Mouse (Mus musculus) kidney, embryonic 16.5 days (tissue): ENCODE measurements at regions not wholly inside any gene's neighbourhood (a gene's known extent, or its start where the extent isn't known, plus 50 kb on each side); places are given as distances from the start of the nearest gene placed in this dataset.

Experiments used
- ATAC-seq: fragments of 200-750 bp; cut with Nextera tagmentation; 2 replicates; pipeline ENCODE4 v1.8.0; 2017; ENCODE audit warnings: moderate TSS enrichment; ENCODE audit not compliant: low FRiP score, low TSS enrichment
- H3K27ac ChIP-seq: fragments of 300-500 bp; sonication (generic); 2 replicates; pipeline ENCODE4 v1.5.1; 2014; ENCODE audit warnings: low read length
- H3K27me3 ChIP-seq: fragments of 300-500 bp; sonication (generic); 2 replicates; pipeline ENCODE4 v1.6.1; 2014; ENCODE audit warnings: low read length, control low read depth, mixed read lengths; ENCODE audit not compliant: insufficient read depth
- H3K36me3 ChIP-seq: fragments of 300-500 bp; sonication (generic); 2 replicates; pipeline ENCODE4 v1.6.1; 2014; ENCODE audit warnings: low read length, control low read depth, mixed read lengths; ENCODE audit not compliant: insufficient read depth
- H3K4me1 ChIP-seq: fragments of 300-500 bp; sonication (generic); 2 replicates; pipeline ENCODE4 v1.6.1; 2014; ENCODE audit warnings: low read length, control low read depth, mixed read lengths; ENCODE audit not compliant: insufficient read depth
- H3K4me2 ChIP-seq: fragments of 300-500 bp; sonication (generic); replicated peaks from 2 replicates; pipeline ENCODE4 v1.6.1; 2014; ENCODE audit warnings: low read depth, low read length
- H3K4me3 ChIP-seq: fragments of 300-500 bp; sonication (generic); 2 replicates; pipeline ENCODE4 v1.5.1; 2014; ENCODE audit warnings: mild to moderate bottlenecking, low read length
- H3K9ac ChIP-seq: fragments of 300-500 bp; sonication (generic); replicated peaks from 2 replicates; pipeline ENCODE4 v1.6.1; 2014; ENCODE audit warnings: low read length
- H3K9me3 ChIP-seq: fragments of 300-500 bp; sonication (generic); 2 replicates; pipeline ENCODE4 v1.6.1; 2016; ENCODE audit warnings: low read length, control low read depth
- WGBS: fragments of 180-500 bp; shearing (Covaris S2); extraction: QIAGEN DNeasy Blood & Tissue Kit; methylation state at CpG from one replicate; pipeline ENCODE4 v1.1.7; 2014; 5-methylcytosine and 5-hydroxymethylcytosine counted together

- H3K4me1 ChIP-seq, result peaks cover 11% of the 10 kb centered on the region
- WGBS, result 89% methylated on average over 7 of the region's 7 CpGs
Observed at GRCm38 (mm10) chr1:92325281-92325680, 129.8 kb upstream of the Hdac4 start.

GRCm38 (mm10) chr1:92324091-92324950, 128.8 kb upstream of the Hdac4 start:
- ATAC-seq, result no peak
- Histone ChIP-seq H3K36me3 (no peaks in the 10 kb centered on the region), H3K4me1 (peaks cover 6% of the 10 kb centered on the region), H3K27me3 (no peaks in the 10 kb centered on the region), H3K4me3 (no peak overlapping the region), H3K27ac (no peak overlapping the region), H3K9ac (no peak overlapping the region), H3K4me2 (no peak overlapping the region), H3K9me3 (no peaks in the 10 kb centered on the region)
- WGBS, result 59% methylated on average over 14 of the region's 14 CpGs

More at GRCm38 (mm10) chr1:92325281-92325680, 129.8 kb upstream of the Hdac4 start:
- no peaks in the 10 kb centered on the region for H3K36me3 ChIP-seq
- H3K4me2 ChIP-seq, result no peak overlapping the region
- H3K4me3 ChIP-seq, result no peak overlapping the region
- no peak for ATAC-seq
- H3K27ac ChIP-seq, result no peak overlapping the region
- H3K9me3 ChIP-seq, result no peaks in the 10 kb centered on the region
- no peak overlapping the region for H3K9ac ChIP-seq
- no peaks in the 10 kb centered on the region for H3K27me3 ChIP-seq

GRCm38 (mm10) chr1:92317131-92317530, 121.6 kb upstream of the Hdac4 start:
- 0 out of 2 replicates have a peak, but pooled peaks cover 5% of the 10 kb centered on the region for H3K4me1 ChIP-seq
- H3K27me3 ChIP-seq, result no peaks in the 10 kb centered on the region
- WGBS, result 84% methylated on average over 4 of the region's 4 CpGs
- no peak overlapping the region for H3K27ac ChIP-seq
- H3K9me3 ChIP-seq, result no peaks in the 10 kb centered on the region
- no peak overlapping the region for H3K9ac ChIP-seq
- H3K36me3 ChIP-seq, result no peaks in the 10 kb centered on the region
- ATAC-seq, result no peak
- H3K4me2 ChIP-seq, result no peak overlapping the region
- H3K4me3 ChIP-seq, result no peak overlapping the region

DNA sequence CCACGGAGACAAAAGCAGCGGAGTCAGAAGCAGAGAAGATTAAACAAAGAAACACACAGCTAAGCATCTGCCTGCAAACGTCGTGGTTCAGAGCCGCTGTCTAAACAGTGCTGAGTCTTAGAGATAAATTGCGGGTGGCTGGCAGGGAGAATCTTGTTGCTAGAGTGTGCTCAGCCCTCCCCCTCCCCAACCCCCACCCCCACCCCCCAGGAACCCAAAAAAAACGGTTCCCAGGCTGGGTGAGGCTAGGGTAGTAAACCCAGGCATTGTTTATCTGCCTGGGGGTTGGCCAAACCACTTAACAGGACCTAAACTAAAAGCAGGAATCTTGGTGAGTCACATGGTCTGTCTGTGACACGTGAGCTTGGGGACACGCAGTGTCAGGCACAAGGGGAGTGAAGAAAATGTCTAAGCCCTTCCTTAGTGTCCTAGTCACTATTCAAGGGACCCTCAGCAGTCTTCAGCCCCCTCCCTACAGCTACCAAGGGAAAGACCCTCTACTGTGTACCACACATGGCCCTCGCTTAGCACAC, 120.8 kb upstream of the Hdac4 start:
- H3K27ac ChIP-seq, result no peak overlapping the region
- no peak overlapping the region for H3K4me3 ChIP-seq
- ATAC-seq, result peak; percentile 63; the same call in 1 of the 2 replicates
- no peaks in the 10 kb centered on the region for H3K9me3 ChIP-seq
- H3K27me3 ChIP-seq, result no peaks in the 10 kb centered on the region
- 0 out of 2 replicates have a peak, but pooled peaks cover 5% of the 10 kb centered on the region for H3K4me1 ChIP-seq
- 23% methylated on average over 10 of the region's 10 CpGs for WGBS
- no peak overlapping the region for H3K4me2 ChIP-seq
- no peaks in the 10 kb centered on the region for H3K36me3 ChIP-seq
- no peak overlapping the region for H3K9ac ChIP-seq

DNA sequence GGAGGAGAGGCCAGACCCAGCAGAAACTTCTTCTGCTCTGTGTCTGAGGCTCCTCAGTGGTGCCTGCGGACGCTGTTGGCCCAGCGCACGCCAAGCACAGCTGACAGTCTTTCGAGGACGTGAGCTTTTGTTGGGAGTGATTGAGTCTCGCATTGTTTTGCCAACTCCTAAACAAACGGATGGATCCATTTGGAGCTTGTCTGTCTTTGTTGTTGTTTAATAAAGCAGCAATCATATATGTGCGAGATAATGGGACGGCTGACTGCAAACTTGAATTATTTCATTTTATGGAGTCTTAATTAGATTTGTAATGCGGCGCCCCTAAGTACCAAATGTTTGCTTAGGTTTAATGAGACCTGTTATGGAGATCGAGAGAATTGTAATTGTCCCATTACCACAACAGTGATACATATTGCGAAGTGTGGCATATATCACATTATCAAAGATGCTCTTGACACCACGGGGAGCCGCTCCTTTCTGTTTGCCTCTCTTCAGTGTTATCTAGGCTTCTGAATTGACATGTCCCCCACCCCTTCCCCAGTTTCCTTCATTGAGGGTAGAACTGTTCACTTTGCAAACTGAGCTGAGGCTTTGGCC, 117.6 kb upstream of the Hdac4 start:
- Histone ChIP-seq H3K9ac (no peak overlapping the region), H3K27me3 (no peaks in the 10 kb centered on the region), H3K4me2 (no peak overlapping the region), H3K4me1 (0 out of 2 replicates have a peak, but pooled peaks cover 5% of the 10 kb centered on the region), H3K36me3 (no peaks in the 10 kb centered on the region), H3K4me3 (no peak overlapping the region), H3K27ac (no peak overlapping the region), H3K9me3 (no peaks in the 10 kb centered on the region)
- 79% methylated on average over 16 of the region's 16 CpGs for WGBS
- no peak for ATAC-seq

DNA sequence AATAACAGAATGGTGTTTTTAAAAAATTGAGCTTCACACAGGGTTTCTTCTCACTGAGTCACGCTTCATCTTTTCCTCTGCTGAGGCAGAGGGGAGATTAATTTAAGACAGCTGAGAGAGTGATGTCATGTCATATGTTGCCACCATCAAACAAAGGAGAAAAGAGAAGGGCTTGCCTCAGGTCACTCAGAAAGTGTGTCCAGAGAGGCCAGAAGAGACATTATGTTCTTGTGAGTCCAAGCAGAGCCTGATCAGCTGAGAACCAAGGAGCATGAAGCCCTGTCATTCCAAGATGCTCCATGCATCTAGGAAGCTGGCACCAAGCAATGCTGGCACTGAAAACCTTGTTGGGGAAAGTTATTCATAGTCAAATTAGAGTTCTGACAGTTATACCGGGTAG, 114.4 kb upstream of the Hdac4 start:
- Histone ChIP-seq H3K4me3 (no peak overlapping the region), H3K27ac (no peak overlapping the region), H3K4me1 (no peaks in the 10 kb centered on the region), H3K9ac (no peak overlapping the region), H3K27me3 (no peaks in the 10 kb centered on the region), H3K36me3 (no peaks in the 10 kb centered on the region), H3K4me2 (no peak overlapping the region), H3K9me3 (0 out of 2 replicates have a peak, but pooled peaks cover 5% of the 10 kb centered on the region)
- ATAC-seq, result no peak
- WGBS, result 86% methylated on average over 2 of the region's 2 CpGs

GRCm38 (mm10) chr1:92309381-92309780, 113.9 kb upstream of the Hdac4 start:
- Histone ChIP-seq H3K36me3 (no peaks in the 10 kb centered on the region), H3K4me3 (no peak overlapping the region), H3K4me2 (no peak overlapping the region), H3K4me1 (no peaks in the 10 kb centered on the region), H3K27me3 (no peaks in the 10 kb centered on the region), H3K27ac (no peak overlapping the region), H3K9me3 (0 out of 2 replicates have a peak, but pooled peaks cover 5% of the 10 kb centered on the region), H3K9ac (no peak overlapping the region)
- no peak for ATAC-seq
- 87% methylated on average over 6 of the region's 6 CpGs for WGBS

DNA sequence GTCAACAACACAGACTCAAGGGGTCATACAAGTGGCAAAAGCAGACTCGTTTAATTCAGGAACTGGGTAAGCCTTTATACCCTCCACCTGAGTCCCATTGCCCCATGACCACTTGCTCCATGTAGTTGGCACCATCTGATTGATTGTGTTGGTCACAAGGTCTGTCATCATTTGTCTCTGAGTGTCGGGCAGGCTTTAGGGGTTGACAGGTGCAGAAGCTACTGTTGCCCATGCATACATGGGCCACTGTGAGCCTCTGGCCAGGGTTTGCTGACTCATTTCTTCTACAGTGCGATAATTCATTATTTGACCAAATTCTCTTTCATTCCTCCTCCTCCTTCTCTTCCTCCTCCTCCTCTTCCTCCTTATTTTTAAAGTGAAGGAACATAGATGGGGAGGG, 113.0 kb upstream of the Hdac4 start:
- no peaks in the 10 kb centered on the region for H3K4me1 ChIP-seq
- no peak overlapping the region for H3K9ac ChIP-seq
- no peaks in the 10 kb centered on the region for H3K36me3 ChIP-seq
- 0 out of 2 replicates have a peak, but pooled peaks cover 5% of the 10 kb centered on the region for H3K9me3 ChIP-seq
- ATAC-seq, result no peak
- H3K4me2 ChIP-seq, result no peak overlapping the region
- H3K27ac ChIP-seq, result no peak overlapping the region
- H3K27me3 ChIP-seq, result no peaks in the 10 kb centered on the region
- 75% methylated on average over 3 of the region's 3 CpGs for WGBS
- no peak overlapping the region for H3K4me3 ChIP-seq

DNA sequence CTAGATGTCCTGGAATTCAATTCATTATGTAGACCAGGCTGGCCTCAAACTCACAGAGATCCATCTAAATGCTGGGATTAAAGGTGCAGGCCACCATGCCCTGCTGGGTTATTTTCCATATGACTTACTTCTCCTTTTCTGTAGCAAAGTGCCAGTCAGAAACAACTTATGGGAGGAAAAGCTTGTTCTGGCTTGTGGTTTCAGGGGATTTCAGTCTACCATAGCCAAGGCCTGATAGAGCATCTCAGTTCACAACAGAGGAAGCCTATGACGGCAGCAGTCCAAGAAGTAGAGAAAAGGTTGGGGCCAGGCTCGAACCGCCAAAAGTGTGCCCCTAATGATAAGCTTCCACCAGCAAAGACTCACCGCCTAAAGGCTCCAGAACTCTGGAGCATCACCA, 110.5 kb upstream of the Hdac4 start:
- no peaks in the 10 kb centered on the region for H3K4me1 ChIP-seq
- no peak overlapping the region for H3K9ac ChIP-seq
- H3K27me3 ChIP-seq, result no peaks in the 10 kb centered on the region
- H3K36me3 ChIP-seq, result no peaks in the 10 kb centered on the region
- 94% methylated on average over 4 of the region's 4 CpGs for WGBS
- H3K4me2 ChIP-seq, result no peak overlapping the region
- no peak overlapping the region for H3K4me3 ChIP-seq
- no peak overlapping the region for H3K27ac ChIP-seq
- no peak for ATAC-seq
- H3K9me3 ChIP-seq, result 0 out of 2 replicates have a peak, but pooled peaks cover 5% of the 10 kb centered on the region

GRCm38 (mm10) chr1:92299041-92299440, 103.5 kb upstream of the Hdac4 start:
- no peaks in the 10 kb centered on the region for H3K36me3 ChIP-seq
- no peak for ATAC-seq
- no peak overlapping the region for H3K4me3 ChIP-seq
- no peak overlapping the region for H3K9ac ChIP-seq
- H3K4me1 ChIP-seq, result no peaks in the 10 kb centered on the region
- H3K4me2 ChIP-seq, result no peak overlapping the region
- WGBS, result 60% methylated on average over 7 of the region's 7 CpGs
- no peaks in the 10 kb centered on the region for H3K27me3 ChIP-seq
- H3K27ac ChIP-seq, result no peak overlapping the region
- H3K9me3 ChIP-seq, result no peaks in the 10 kb centered on the region
